Mouse (Mus musculus) lung, postnatal 25 days (tissue): ENCODE results near the gene Bcl2l15.
"Not testable (repeated sequence)": the region's sequence is repeated elsewhere in the genome, so short reads cannot be mapped to it uniquely, and the experiment has no call there.

Experiments used
- DNase-seq: peaks from one replicate; pipeline ENCODE4 v3.0.0; 2022; ENCODE audit warnings: low spot score

The Bcl2l15 gene

DNA sequence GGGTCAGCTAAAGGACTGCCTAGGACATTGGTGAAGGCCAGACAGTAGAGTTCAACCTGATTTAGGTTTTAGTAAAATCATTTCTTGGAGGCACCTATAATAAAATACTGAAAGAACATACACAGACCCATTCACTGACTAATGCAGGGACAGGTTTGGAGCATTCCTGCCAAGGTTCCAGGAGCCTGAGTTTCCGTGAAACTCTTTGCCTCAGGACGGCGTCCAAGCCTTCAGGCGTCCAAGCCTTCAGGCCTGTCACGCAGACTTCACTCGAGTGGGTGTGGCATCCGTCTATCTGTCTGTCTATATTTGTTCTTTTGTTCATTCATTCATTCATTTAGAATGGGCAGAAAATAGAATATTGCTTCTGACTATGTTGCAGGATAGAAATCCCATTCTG is 1.3 kb upstream of the Bcl2l15 start:
- no peak for DNase-seq

DNA sequence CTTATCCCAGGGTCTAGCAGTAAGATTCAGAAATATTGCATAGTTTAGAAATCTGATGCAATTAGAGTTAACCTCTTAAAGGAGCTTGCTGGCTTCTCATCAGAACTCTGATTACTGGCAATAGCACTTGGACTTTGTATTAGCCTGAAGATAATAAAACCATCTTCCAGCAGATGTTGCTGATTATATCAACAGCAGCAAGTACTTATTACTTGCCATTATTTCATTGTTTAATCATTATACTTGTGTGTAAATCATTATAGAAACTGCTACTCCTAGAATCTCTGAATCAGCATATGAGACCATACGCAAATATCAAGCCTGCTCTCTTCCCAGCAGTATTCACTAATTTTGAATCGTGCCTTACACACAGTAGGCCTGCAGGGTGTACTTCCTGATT is 1.6 kb downstream of the Bcl2l15 start:
- DNase-seq = no peak

DNA sequence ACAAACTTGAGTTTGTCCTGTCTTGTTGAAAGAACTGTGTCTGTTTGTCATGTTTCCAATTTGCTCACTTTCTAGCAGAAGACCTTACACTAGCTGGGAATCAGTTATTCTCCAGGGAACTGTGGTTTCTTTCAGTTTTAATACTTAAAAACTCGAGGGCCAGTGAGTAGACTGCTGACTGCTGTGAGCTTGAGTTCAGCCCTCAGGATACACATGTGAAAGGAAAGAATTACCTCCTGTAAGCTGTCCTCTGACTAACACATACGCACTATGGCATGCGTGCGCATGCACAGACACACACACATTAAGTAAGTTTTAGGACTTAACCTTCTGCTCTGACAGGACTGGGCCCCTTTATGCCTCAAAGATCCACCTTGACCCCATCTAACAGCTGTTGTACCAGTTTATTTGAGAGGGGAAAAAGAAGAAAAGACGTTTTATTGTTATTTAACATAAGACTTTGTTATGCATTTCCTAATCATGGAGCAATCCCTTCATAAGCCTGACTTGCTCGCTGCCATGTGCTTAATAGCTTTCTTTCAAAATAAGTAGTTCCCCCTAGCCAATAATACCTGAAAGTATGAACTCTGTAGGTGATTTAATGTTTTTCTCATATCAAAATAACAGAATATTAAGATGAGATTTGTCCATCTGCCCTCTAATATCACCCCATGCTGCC is 3.0 kb downstream of the Bcl2l15 start:
- no peak for DNase-seq

DNA sequence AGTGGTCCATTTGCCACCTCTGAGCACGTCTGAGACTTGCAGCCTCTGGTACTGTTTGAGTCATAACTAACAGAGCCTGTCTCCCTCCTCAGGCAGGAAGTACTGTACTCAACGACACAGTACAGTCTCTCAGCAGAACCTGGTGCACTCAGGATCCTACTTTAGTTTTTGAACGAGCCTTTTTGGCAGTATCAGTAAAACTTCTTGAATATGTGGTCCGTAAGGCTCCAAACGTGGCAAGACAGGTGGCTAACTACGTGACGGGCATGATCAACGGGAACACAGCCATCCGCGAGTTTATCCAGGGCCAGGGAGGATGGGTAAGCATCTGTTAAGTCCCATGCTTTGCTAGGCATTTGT is 3.5 kb downstream of the Bcl2l15 start:
- no peak for DNase-seq

DNA sequence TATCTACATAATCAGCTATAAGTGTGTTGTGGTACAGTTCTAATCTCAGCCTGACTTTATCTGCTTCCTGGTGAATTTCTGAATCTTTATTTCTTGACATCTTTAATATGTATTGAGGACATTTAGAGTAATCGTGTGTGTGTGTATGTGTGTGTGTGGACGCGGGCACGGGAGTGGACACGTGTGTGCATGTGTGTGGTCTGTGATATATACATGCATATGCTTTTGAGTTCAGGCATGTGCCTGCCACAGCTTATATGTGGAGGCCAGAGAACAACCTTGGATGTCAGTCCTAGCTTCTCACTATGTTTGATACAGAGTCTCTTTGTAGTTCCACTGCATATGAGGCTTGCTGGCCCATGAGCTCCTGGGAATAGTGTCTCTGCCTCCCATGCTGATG is 4.1 kb downstream of the Bcl2l15 start:
- DNase-seq = no peak

DNA sequence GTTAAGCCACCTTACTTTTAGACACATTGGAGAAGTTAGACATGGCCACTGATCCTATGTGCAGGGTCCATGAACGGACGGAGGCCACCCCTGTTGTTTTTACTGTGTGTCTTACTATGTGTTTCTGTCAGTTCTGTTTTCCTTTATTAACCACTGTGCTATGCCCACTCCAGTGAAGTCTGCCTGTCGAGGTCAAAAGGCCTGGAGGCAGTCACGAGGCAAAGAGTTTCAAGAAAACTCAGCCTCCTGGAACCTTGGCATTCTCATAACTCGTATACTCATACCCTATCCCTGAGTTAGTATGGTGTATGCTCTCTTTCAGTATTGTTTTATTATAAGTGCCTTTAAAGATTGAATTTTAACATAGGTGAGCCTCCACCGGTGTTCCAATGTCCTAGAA is 7.3 kb downstream of the Bcl2l15 start:
- no peak for DNase-seq

DNA sequence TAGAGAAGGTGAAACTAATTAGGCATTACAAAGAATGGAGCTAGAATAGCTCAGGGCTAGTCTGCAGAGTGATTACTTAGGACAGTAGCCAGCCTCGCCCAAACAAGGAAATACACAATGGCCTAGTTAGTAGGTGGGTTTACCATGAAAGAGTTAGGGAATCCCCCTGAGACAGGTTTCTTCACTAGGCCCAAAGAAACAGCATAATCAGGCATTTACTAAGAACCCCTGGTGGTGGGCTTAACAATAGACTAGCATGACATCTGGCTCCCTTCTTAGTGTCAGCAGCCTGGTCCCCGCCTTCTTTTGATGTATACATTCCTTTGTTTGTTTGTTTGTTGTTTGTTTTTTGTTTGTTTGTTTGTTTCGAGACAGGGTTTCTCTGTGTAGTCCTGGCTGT is 7.8 kb downstream of the Bcl2l15 start:
- DNase-seq = not testable (repeated sequence)

DNA sequence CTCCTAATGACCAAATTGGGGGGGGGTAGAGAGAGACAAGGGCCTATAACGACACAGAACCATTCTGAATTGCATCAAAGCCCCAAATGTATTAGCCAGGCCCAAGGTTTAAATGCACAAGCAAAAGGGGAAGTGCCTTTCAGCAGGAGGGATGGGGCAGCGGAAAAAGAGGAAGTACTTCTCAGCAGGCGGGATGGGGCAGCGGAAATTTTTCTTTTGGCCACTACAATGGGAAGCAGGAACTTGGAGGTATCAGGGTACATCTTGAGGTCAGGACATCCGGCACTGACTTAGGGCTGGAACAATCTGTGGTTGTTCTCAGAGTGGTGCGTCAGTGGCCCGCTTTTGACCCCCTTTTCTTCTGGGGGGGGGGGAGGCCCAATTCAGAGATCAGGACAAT is 8.5 kb downstream of the Bcl2l15 start:
- not testable (repeated sequence) for DNase-seq

DNA sequence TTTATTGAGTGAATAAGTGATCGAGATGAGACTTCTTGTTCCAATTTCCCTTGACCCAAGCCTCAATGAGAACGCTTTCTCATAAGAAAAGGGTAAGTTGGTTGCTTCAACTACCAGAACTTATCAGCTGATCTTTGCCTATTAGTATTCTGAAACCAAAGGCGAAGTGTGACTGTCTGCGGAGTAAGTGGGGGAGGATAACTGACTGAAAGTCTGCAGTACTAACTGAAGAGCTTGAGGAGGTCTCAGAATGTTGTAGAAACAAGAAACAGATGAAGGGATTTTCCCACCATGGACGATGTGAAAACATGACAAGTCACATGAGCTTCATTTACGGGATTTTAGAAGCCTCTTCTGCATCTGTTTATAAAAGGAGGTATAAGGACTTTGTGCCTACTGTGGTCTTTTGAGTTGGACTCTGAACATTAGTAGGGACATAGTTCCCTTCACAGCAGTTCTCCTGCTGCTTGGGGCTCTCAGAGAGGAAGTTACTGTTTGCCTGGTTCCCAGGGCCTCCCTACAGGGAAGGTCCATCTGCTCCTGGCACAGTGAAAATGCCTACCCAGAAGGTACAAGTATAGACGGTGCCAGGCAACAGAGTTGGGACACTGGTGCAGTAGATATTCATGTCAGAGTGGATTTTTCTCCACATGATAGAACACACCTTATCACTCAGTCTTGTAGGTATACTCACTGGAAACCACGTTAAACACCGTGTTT is 18.4 kb downstream of the Bcl2l15 start:
- DNase-seq = no peak

DNA sequence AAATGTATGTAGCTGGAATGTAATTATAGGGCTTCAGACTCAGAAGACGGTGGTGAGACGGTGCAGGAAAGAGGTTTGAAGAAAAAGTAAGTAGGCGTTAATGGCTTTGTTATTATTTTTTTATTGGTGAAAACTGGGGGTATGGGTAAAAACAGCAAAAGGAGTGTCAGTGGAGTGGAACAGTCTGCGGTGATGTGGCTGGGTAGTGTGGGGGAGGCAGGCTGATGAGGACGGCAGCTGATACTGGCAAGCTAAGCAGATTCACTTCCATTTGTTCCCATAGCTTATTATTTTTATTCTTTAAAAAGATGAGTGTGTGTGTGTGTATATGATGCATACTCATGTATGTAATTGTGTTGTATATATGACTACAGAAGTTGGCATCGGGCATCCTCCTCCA is 19.1 kb downstream of the Bcl2l15 start:
- no peak for DNase-seq

DNA sequence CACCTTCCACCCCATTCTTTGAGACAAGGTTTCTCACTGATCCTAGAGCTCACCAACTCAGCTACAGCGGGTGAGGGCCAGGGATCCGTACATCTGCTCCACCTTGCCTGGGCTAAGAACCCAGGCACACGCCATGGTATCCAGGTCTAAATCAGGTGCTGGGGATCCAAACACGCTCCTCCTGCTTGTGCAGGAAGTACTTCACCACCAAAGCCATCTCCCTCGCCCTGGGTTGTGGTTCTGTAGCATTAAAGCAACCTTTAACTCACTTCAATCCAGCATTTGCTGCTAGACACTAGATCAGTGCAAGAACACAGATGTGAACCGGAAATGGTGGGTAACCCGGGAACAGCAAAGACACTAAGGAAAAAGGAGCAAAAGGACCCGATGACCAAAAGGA is 19.5 kb downstream of the Bcl2l15 start:
- no peak for DNase-seq

DNA sequence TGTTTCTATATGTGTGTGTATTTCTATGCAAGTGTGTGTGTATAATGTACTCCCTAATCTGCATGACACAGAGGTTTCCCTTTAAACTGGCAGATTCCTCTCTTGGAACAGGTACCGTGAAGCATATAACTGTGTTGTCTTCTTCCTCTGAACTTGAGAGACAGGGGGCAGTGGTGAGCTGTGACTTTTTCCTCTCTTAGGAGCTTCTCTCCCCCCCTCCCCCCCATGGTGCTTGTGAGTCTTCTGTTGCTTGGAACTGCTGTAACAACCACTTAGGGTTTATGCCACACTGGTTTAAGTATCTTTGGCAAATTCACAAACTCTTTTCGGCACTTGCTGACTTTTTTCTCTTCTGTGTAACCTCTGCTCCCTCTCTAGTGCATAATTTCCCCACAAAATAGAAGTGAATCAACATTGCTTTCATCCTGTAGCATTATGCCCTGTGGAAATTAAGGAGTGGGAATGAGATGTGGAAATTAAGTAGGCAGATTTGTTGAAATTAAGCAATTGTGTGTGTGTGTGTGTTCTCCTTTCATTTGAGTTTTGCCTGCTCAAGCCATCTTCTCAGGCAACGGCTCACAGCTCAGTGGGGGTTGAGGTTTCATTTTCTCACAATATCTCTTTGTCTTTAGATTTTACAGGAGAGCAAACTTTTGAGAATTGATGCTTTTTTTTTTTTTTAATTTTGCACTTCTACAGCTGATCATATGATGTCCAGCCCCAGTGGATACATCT is 20.3 kb downstream of the Bcl2l15 start:
- peak; percentile 77 for DNase-seq

DNA sequence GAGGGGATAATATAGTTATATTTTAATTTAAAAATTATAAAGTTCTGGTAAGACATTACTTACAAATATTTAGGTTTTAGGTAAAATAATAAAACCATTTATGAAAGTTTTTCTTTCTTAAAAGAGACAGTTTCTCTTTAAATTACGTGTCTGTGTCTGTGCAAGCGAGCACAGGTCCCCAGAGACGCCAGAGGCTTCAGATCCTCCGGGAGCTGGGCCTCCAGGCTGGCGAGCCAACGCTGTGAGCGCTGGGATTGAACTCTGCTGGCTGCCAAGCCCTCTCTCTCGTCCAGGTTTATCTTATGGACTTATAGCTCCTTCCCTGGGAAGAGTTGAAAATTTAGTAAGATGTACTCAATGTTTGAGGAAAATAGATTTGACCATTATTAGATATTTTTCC is 21.4 kb downstream of the Bcl2l15 start:
- DNase-seq = no peak

DNA sequence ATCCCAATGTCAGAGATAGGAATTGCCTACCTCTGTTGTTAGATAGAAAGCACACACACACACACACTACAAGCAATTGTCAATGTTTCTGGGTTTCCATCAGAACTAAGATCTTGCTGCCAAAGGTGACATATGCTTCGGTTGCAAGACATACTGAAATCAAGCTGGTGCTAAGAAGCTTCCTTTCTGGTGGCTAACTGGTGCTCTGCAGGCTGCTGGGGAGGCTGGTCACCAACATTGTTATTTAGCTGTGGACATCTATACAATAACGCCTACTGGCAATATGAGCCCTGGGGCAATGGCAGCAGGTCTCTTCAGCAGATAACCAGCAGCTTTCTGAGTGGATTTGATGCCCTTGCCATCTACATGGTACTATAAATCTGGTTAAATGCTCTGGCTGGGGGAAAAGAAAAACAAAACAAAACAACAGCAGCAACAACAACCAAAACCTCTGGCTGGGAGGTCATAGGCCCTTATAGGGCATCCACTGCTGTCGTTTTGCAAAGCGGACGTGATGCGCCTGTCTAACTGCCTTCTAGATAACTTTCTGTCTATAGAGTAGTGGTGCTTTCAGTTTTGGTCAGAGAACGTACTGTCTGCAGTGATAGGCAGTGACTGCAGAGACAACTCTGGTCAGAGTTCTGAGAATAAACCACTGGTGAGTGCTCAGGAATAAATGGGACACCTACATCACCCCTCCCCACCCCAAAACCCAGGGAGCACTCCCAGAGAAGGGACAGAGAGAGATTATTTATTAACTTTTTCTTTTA is 24.8 kb downstream of the Bcl2l15 start:
- no peak for DNase-seq

DNA sequence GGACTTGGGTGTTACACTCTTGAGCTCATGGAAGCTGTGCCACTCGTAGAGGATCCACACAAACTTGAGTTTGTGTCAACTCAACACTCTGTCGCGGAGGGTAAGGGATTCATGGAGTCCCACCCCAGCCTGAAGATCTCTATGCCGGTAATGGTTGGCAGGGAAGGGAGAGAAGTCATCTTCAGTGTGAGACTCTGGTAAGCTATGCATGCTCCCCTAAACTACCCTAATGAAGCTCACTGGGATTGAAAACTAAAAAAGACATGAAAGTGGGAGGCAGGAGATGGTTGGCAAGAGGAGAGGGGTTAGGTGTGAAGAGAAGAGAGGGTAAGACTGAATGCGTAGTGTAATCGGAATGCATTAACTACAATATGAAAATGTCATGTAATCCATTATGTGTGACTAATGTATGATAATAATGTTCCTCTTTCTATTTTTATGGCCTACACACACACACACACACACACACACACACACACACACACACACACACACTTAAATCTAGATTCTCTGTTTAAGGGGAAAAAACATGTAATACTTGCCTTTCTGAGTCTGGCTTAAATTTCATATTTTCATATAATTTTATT is 25.7 kb downstream of the Bcl2l15 start:
- DNase-seq = no peak

DNA sequence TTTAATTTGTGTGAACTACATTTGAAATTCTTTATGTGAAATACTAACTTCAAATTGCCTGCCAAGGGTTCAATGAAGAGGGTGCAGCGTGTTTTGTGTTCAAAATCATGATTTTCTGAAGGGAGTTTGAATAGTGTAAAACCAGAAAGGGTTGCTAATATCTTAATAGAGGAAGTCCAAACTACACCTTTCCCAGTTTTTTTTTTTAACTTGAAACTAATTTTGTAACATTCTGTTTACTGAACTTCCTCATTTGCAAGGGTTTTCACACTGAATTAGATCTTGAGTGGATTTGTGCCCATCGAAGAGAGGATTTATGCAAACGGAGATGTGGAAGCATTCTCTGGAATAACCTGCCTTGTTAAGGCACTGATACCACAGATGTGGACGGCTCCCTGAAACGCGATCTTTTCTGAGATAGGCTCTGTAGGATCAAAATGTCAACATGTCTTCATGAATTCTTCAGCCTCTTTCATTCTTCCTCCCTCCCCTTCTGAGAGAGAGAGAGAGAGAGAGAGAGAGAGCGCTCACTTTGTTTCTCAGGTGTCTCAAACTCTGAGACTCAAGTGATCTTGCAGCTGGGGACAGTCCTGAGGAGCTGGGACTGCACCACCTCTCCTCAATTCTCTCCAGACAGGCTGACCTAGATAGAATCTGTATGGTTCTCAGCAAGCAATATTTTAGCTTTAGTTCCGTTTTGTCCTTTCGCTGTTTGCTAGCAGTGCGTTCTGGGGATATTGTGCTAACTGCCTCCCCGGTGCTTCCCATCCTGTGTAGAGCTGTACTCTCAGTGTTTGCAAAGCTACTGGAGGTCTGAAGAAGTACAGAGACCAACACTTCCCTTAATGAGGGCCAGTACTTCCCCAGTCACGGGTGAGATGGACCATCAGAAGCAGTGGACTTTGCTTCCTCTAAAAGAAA is 26.7 kb downstream of the Bcl2l15 start, which contains the start of gene Ptpn22:
Gene Ptpn22, plus strand, starts transcription at position 915 of the 921 bp plus-strand sequence.
- peak; percentile 56 for DNase-seq

DNA sequence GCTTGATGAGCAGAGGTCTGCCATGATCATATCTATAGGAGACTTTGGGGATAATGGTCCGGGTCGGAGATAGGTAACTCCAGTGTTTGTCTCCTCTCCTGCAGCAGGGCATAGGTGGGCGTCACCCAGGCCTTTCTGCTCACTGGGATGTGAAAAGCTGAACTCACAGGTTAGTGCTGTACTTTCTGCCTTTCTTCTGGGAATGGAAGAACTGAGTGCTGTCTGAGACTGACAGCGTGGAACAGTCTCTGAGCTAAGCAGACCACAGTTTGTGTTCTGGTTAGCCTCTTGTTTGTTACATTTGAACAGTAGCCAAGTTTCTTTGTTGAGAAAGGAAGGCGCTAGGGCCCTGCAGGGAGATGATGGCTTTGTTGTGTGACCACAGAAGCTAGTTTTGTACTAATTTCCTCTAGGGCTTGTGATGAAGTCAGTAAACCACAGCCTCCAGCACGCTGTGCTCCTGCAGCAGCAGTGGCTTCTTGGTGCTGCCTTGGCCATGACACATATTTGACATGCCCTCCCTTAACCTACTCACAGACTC is 27.5 kb downstream of the Bcl2l15 start:
- peak; percentile 77 for DNase-seq

DNA sequence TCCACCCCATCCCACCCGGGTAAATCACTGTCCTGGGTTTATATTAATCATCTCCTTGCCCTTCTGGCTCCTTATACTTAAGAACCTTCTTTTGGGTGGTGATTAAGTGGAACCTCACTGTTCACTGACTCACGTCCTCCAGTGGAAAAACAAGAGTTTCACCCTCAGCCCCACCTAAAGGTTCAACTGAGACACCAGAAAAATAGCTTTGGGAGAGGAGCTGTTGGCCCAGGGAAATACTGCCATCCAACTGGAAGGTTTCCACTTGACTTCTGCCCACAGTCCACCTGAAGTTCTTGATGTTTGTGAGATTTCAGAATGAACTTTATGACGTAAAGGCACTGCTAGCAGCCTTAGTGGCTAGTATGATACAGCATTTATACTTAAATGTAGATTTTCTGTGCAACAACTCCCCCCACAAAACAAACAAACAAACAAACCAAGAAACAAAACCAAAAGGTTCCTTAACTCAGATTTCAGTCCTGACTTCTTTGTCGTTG is 30.4 kb downstream of the Bcl2l15 start:
- no peak for DNase-seq

DNA sequence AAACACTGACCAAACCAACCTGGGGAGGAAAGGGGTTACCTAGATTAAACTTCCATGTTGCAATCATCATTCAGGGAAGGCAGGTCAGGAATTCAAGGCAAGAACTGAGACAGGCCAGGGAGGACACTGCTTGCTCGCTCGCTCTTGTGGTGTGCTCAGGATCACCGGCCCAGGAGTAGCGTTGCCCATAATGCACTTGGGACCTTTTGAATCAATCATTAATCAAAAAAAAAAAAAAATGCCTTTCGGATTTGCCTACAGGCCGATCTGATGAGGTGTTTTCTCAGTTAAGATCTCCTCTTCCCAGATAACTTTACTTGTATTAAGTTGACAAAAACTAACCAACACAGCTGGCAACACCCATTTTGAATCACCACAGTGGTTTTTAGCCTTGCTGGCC is 31.8 kb downstream of the Bcl2l15 start:
- no peak for DNase-seq

DNA sequence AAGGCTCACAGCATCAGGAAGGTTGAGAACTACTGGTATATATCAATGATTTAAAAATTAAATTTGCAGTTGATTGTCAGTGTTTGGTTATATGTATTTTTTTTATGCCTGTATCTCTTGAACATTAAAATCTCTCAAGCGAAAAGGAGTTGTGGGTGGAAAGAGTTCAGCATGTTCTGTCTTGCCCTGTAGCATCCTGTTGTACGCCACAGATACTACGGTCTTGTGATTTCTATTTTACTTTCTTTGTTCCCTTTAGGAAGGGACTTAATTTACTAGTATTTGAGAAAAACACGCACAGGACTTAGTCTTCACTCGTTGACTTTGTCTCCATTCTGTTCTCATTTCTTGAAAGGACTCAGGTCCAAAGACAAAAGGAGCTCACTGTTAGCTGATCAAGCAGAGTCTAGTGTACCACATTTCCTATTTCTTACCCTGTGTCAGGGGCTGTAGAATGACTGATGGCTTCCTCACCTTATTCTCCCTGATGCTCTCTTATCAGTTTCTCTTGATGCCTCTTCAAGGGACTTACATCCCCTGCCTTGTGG is 35.1 kb downstream of the Bcl2l15 start:
- DNase-seq = no peak
